Mouse (Mus musculus) E14TG2a.4 (cell line): ENCODE results near the gene Gnb4.

Source experiments
- H3K27me3 ChIP-seq: 2 replicates; pipeline ENCODE4 v1.6.1; 2014; ENCODE audit warnings: low read length, control low read depth; ENCODE audit not compliant: insufficient read depth
- H3K36me3 ChIP-seq: 2 replicates; pipeline ENCODE4 v1.6.1; 2014; ENCODE audit warnings: low read length, control low read depth; ENCODE audit not compliant: insufficient read depth
- H3K4me1 ChIP-seq: replicated peaks from 2 replicates; pipeline ENCODE4 v1.6.1; 2014; ENCODE audit warnings: low read depth, low read length, control low read depth
- H3K4me3 ChIP-seq: replicated peaks from 2 replicates; pipeline ENCODE4 v1.5.1; 2014; ENCODE audit warnings: mild to moderate bottlenecking, low read length
- H3K9me3 ChIP-seq: 2 replicates; pipeline ENCODE4 v1.6.1; 2014; ENCODE audit warnings: low read length, control low read depth
- CTCF ChIP-seq: conservative IDR thresholded peaks from 2 replicates; pipeline ENCODE4 v1.5.1; 2014; ENCODE audit warnings: low read length
- NANOG ChIP-seq: IDR thresholded peaks from 2 replicates; pipeline ENCODE4 v1.6.1; 2014; ENCODE audit warnings: borderline replicate concordance, low read length, mixed read lengths
- POU5F1 ChIP-seq: IDR thresholded peaks from 2 replicates; pipeline ENCODE4 v1.6.1; 2014; ENCODE audit warnings: low read length, borderline replicate concordance

Gnb4 gene

DNA sequence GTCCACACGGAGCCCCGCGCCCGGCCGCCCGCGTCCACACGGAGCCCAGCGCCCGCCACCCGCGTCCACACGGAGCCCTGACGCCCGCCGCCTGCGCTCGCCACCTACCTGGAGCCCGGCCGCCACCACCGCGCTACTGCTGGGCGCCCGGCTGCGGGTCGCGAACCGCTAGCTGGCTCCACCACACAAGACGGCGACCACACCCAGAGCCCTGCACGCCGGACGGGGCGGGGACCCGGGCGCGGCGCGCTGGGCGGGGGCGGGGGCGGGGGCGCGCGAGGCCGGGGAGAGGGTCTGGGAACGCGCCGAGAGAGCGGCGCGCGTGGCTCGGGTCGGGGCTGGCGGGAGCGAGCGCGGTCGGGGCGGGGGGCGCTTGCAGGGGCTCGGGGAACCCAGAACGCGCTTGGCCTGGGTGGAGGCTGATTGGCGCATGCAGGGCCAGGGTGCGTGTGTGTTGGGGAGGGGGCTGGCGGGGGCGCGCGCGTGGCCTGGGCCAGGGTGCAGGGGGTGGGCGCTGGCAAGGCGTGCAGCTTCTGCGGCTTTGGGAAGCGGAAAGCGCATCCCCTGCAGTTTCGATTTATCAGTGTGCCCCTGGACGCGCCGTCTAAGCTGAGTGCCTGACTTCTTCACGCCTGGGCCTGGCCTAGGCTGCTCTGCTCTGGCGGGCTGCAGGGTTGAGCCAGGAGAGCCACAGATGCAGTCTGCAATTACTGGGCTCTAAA lies at the start of gene Gnb4:
Gnb4 (minus strand) TSS at position 255 of the 722 bp plus-strand sequence.
- H3K4me1 ChIP-seq, result peaks cover 36% of the 10 kb centered on the region
- H3K9me3 ChIP-seq, result no peaks in the 10 kb centered on the region
- H3K27me3 ChIP-seq, result peaks cover 16% of the 10 kb centered on the region
- no peaks in the 10 kb centered on the region for H3K36me3 ChIP-seq
- peak within 1 kb of the TSS; percentile 83 for H3K4me3 ChIP-seq
- no peak for TF ChIP-seq CTCF
- no peak for TF ChIP-seq NANOG
- TF ChIP-seq POU5F1, result no peak

DNA sequence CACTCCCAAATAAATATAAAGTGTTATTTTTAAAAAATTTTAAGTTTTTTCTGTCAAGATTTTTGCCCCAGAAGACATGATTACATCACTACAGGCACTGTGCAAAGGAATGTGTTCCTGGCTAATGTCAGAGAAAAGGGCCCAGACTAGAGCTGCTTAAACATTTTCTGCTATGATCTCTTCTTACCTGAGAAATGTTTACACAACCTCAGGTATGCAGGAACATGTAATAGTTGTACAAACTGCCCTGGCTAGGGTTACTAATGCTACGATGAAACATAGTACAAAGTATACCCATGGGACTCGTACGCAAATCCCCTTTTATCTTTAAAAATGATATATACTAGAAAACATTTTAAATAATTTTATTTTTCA lies 45.2 kb upstream of the Gnb4 start:
- no peaks in the 10 kb centered on the region for H3K27me3 ChIP-seq
- no peaks in the 10 kb centered on the region for H3K9me3 ChIP-seq
- TF ChIP-seq POU5F1 (no peak), NANOG (no peak), CTCF (no peak)
- H3K4me3 ChIP-seq, result no peak overlapping the region
- H3K36me3 ChIP-seq, result no peaks in the 10 kb centered on the region
- H3K4me1 ChIP-seq, result peaks cover 33% of the 10 kb centered on the region

- Histone ChIP-seq H3K27me3 (no peaks in the 10 kb centered on the region), H3K4me1 (peaks cover 33% of the 10 kb centered on the region), H3K4me3 (0 out of 2 replicates have a peak overlapping the region, but pooled peaks have one; percentile 17), H3K9me3 (no peaks in the 10 kb centered on the region), H3K36me3 (no peaks in the 10 kb centered on the region)
- no peak for TF ChIP-seq POU5F1
- TF ChIP-seq CTCF, result no peak
- TF ChIP-seq NANOG, result no peak
Measured at GRCm38 (mm10) chr3:32660831-32661555, 44.6 kb upstream of the Gnb4 start.

DNA sequence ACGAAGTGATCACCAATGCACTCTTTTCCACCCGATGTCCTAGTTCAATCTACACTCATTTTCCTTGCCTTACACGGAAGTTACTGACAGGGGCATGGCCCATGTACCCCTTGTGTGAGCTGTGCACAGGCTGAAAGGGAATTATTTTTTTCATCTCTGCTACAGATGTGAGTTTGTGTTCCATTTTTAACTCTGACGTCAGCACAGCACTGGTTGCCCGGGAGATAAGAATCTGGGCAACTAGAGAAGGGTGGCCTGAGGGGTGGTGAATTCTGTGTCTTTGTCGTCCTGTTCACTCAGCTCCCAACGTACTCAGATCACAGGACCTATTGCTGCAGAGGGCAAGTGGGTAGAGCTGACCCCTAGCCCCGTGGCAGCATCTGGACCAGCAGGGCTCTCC lies 43.9 kb upstream of the Gnb4 start:
- no peak for TF ChIP-seq POU5F1
- TF ChIP-seq NANOG, result no peak
- H3K36me3 ChIP-seq, result no peaks in the 10 kb centered on the region
- H3K27me3 ChIP-seq, result 0 out of 2 replicates have a peak, but pooled peaks cover 4% of the 10 kb centered on the region
- H3K9me3 ChIP-seq, result no peaks in the 10 kb centered on the region
- no peak overlapping the region for H3K4me3 ChIP-seq
- peaks cover 33% of the 10 kb centered on the region for H3K4me1 ChIP-seq

DNA sequence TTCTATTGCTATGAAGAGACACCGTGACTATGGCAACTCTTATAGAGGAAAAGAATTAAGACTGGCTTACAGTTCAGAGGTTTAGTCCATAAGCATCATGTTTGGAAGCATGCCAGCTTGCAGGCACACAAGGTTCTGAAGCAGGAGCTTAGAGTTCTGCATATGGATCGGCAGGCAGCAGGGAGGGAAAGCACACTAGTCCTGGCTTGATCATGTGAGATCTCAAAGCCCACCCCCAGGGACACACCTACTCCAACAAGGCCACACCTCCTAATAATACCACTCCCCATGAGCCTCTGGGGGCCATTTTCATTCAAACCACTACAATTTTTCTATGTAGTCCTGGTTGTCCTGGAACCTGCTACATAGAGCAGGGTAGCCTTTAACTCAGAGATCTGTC lies 43.1 kb upstream of the Gnb4 start:
- H3K4me3 ChIP-seq, result no peak overlapping the region
- TF ChIP-seq NANOG, result no peak
- TF ChIP-seq CTCF, result no peak
- TF ChIP-seq POU5F1, result no peak
- H3K27me3 ChIP-seq, result 0 out of 2 replicates have a peak, but pooled peaks cover 4% of the 10 kb centered on the region

GRCm38 (mm10) chr3:32658821-32659220 lies 42.4 kb upstream of the Gnb4 start:
- 0 out of 2 replicates have a peak overlapping the region, but pooled peaks have one; percentile 13 for H3K4me3 ChIP-seq

More for the DNA sequence above, 43.1 kb upstream of the Gnb4 start:
- H3K9me3 ChIP-seq, result no peaks in the 10 kb centered on the region
- H3K4me1 ChIP-seq, result peaks cover 33% of the 10 kb centered on the region
- no peaks in the 10 kb centered on the region for H3K36me3 ChIP-seq

DNA sequence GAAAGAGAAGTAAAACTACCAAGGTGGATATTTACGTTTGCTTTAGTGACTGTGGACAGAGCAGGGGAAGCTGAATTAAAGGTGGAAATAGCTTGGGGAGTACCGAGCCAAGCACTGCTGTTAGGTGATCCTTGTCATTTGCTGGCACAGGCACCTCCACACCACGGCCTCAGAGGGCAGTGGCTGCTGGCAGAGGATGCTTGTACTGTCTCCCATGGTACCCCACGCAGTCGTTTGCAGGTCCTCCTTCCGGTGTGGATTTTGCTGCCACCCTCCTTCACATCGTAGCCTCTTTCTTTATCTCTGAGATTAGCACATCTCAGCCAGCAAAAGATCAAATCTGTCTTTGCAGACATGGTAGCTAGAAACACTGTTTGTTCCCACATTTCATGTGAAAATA lies 42.0 kb upstream of the Gnb4 start:
- Histone ChIP-seq H3K36me3 (no peaks in the 10 kb centered on the region), H3K4me1 (peaks cover 33% of the 10 kb centered on the region), H3K4me3 (0 out of 2 replicates have a peak overlapping the region, but pooled peaks have one; percentile 13), H3K27me3 (0 out of 2 replicates have a peak, but pooled peaks cover 4% of the 10 kb centered on the region), H3K9me3 (no peaks in the 10 kb centered on the region)
- TF ChIP-seq NANOG (no peak), CTCF (no peak), POU5F1 (no peak)

More at GRCm38 (mm10) chr3:32658821-32659220, 42.4 kb upstream of the Gnb4 start:
- Histone ChIP-seq H3K4me1 (peaks cover 33% of the 10 kb centered on the region), H3K9me3 (no peaks in the 10 kb centered on the region), H3K36me3 (no peaks in the 10 kb centered on the region), H3K27me3 (0 out of 2 replicates have a peak, but pooled peaks cover 4% of the 10 kb centered on the region)
- no peak for TF ChIP-seq NANOG
- TF ChIP-seq CTCF, result no peak
- TF ChIP-seq POU5F1, result no peak

DNA sequence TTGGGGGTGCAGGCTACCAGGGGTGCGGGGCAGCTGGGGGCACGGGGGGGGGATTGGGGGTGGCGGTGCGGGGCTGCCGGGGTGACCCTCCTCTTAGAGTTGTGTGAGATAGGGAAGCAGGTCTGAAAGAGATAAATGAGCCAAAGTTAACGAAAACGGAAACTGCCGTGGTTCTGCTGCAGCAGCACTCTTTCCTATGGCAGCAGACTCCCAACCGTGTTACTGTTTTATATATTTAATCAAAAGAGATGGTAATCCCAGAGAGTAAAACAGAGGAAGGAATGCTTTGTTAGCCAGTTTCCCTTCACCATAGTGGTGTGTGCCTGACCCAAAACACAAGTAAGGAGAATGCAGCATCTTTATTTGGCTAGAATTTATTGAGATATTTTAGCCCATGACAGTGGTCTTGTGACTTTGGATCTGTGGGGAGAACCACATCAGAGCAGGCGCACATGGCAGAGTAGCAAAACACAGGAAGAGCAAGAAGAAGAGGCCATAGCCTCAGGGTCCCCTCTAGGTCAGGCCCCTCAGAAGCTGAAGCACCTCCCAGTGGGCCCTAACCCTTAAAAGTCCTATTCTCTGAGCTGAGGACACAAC lies 40.1 kb upstream of the Gnb4 start:
- no peaks in the 10 kb centered on the region for H3K9me3 ChIP-seq
- H3K4me3 ChIP-seq, result no peak overlapping the region
- peaks cover 32% of the 10 kb centered on the region for H3K4me1 ChIP-seq
- H3K36me3 ChIP-seq, result no peaks in the 10 kb centered on the region
- TF ChIP-seq POU5F1 (no peak), CTCF (no peak), NANOG (no peak)
- H3K27me3 ChIP-seq, result 0 out of 2 replicates have a peak, but pooled peaks cover 4% of the 10 kb centered on the region
